Mouse (Mus musculus) olfactory bulb, adult 2 months (tissue): ENCODE measurements around the gene Rdh5. TPM values are rescaled to one million over a fixed set of nuclear protein-coding genes. Genes with fewer than 3 reads are reported as not detected.

Experiments used
- H3K27ac ChIP-seq: fragments of 200-500 bp; 2 replicates; pipeline ENCODE4 v1.5.1; 2012; ENCODE audit warnings: low read depth, low read length; ENCODE audit not compliant: insufficient read depth
- H3K4me1 ChIP-seq: fragments of 200-500 bp; 2 replicates; pipeline ENCODE4 v1.6.1; 2012; ENCODE audit warnings: low read length; ENCODE audit not compliant: control insufficient read depth, insufficient read depth
- H3K4me3 ChIP-seq: fragments of 200-500 bp; 2 replicates; pipeline ENCODE4 v1.5.1; 2012; ENCODE audit warnings: mild to moderate bottlenecking, low read depth, low read length, moderate library complexity; ENCODE audit not compliant: insufficient read depth
- CTCF ChIP-seq: fragments of 200-500 bp; IDR thresholded peaks from 2 replicates; pipeline ENCODE4 v1.5.1; 2012; ENCODE audit warnings: low read depth, mild to moderate bottlenecking, low read length, moderate library complexity; ENCODE audit not compliant: insufficient read depth
- POLR2A ChIP-seq: fragments of 200-500 bp; IDR thresholded peaks from 2 replicates; pipeline ENCODE4 v1.6.1; 2012; ENCODE audit warnings: mild to moderate bottlenecking, low read depth, low read length, moderate library complexity; ENCODE audit not compliant: insufficient read depth
- WGBS: fragments of 180-500 bp; shearing (Covaris S2); methylation state at CpG from one replicate; pipeline ENCODE4 v1.1.7; 2018; 5-methylcytosine and 5-hydroxymethylcytosine counted together
- polyA plus RNA-seq: library from polyadenylated mRNA; stranded (reverse); fragments of >200 nt; gene quantifications from 2 replicates; pipeline ENCODE4 v1.2.4, GENCODE M21; 2012; ENCODE audit warnings: low replicate concordance; ENCODE audit not compliant: missing spikeins, insufficient read depth, insufficient read length

The Rdh5 gene
- polyA plus RNA-seq, 1 experiment, result not detected

DNA sequence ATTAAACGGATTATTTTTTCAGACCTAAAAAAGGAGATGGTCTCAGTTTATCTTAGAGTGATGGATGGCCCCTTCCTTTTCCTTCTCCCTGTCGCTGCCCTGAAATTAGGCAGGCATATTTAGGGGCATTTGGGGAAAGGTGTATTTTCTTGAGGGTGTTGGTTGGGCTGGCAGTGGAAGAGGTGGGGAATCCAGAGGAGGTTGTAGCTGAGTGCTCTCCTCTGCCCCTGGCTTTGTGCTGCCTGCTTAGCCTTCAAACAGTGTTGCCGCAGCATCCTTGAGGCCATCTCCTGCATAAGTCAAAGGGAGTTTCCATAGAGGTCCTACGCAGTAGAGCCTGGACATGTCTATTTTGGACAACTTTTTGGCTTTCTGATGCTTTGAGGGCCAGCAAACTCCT, 9.9 kb downstream of the Rdh5 start:
- Histone ChIP-seq H3K4me3 (no peak overlapping the region), H3K4me1 (peaks cover 24% of the 10 kb centered on the region), H3K27ac (no peak overlapping the region)
- TF ChIP-seq CTCF, result no peak
- WGBS, result 86% methylated on average over 4 of the region's 4 CpGs

GRCm38 (mm10) chr10:128912268-128912667, 10.4 kb downstream of the Rdh5 start:
- Histone ChIP-seq H3K4me3 (no peak overlapping the region), H3K4me1 (peaks cover 24% of the 10 kb centered on the region), H3K27ac (no peak overlapping the region)
- TF ChIP-seq POLR2A, result no peak
- TF ChIP-seq CTCF, result no peak
- 69% methylated on average over 4 of the region's 4 CpGs for WGBS

- 75% methylated on average over 6 of the region's 6 CpGs for WGBS
- Histone ChIP-seq H3K4me1 (peaks cover 24% of the 10 kb centered on the region), H3K4me3 (no peak overlapping the region), H3K27ac (no peak overlapping the region)
- no peak for TF ChIP-seq CTCF
- TF ChIP-seq POLR2A, result no peak
Observed at GRCm38 (mm10) chr10:128911430-128911829, 11.3 kb downstream of the Rdh5 start.

- 1% methylated on average over 66 of the region's 66 CpGs for WGBS
- peak overlapping the region; percentile 76 for H3K4me3 ChIP-seq
- H3K4me1 ChIP-seq, result peaks cover 24% of the 10 kb centered on the region
- H3K27ac ChIP-seq, result peak overlapping the region; percentile 81
- TF ChIP-seq CTCF, result no peak
- TF ChIP-seq POLR2A, result no peak
Observed at GRCm38 (mm10) chr10:128910066-128910841, 12.4 kb downstream of the Rdh5 start.

GRCm38 (mm10) chr10:128909567-128910028, 13.1 kb downstream of the Rdh5 start:
- TF ChIP-seq POLR2A (peak; percentile 30; the same call in 1 of the 2 replicates), CTCF (no peak)
- peak overlapping the region; percentile 76 for H3K4me3 ChIP-seq
- WGBS, result 3% methylated on average over 39 of the region's 41 CpGs
- peaks cover 24% of the 10 kb centered on the region for H3K4me1 ChIP-seq
- peak overlapping the region; percentile 81 for H3K27ac ChIP-seq

GRCm38 (mm10) chr10:128908778-128909448, 13.8 kb downstream of the Rdh5 start:
- TF ChIP-seq POLR2A, result no peak
- TF ChIP-seq CTCF, result no peak
- H3K27ac ChIP-seq, result peak overlapping the region; percentile 27
- H3K4me1 ChIP-seq, result peaks cover 24% of the 10 kb centered on the region
- peak overlapping the region; percentile 76 for H3K4me3 ChIP-seq
- 72% methylated on average over 13 of the region's 13 CpGs for WGBS

DNA sequence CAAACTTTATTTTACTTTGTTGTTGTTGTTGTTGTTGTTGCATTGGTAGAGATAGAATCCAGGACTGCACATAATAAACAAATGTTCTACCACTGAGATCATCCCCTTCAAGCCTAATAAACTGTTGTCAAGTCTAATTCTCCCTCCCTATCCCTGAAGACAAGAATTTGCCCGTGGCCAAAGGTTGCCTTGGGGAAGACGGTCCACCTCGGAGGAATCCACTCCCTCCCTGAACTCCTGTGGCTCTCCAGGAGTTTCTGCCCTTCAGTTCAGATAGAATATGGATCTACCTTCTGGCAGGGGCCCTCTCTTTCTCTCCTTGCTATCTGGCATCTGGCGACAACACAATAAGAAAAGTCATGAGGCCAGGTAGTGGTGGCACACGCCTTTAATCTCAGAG, 17.9 kb downstream of the Rdh5 start:
- Histone ChIP-seq H3K4me1 (peaks cover 6% of the 10 kb centered on the region), H3K27ac (no peak overlapping the region), H3K4me3 (no peak overlapping the region)
- TF ChIP-seq POLR2A (no peak), CTCF (no peak)
- WGBS, result 88% methylated on average over 5 of the region's 5 CpGs

GRCm38 (mm10) chr10:128902409-128902988, 20.2 kb downstream of the Rdh5 start:
- no peak for TF ChIP-seq CTCF
- no peak for TF ChIP-seq POLR2A
- Histone ChIP-seq H3K27ac (no peak overlapping the region), H3K4me3 (no peak overlapping the region), H3K4me1 (no peaks in the 10 kb centered on the region)
- WGBS, result 90% methylated on average over 3 of the region's 3 CpGs

- TF ChIP-seq POLR2A, result no peak
- no peak for TF ChIP-seq CTCF
- 88% methylated on average over 1 of the region's 1 CpGs for WGBS
- Histone ChIP-seq H3K4me3 (no peak overlapping the region), H3K27ac (no peak overlapping the region), H3K4me1 (peaks cover under 1% of the 10 kb centered on the region; the same call in 1 of the 2 replicates)
Observed at GRCm38 (mm10) chr10:128901409-128901808, 21.3 kb downstream of the Rdh5 start.
